Mouse (Mus musculus): ENCODE measurements at regions not wholly inside any gene's neighbourhood (a gene's known extent, or its start where the extent isn't known, plus 50 kb on each side); places are given as distances from the start of the nearest gene placed in this dataset. TPM values are rescaled to one million over a fixed set of nuclear protein-coding genes. Genes with fewer than 3 reads are reported as not detected.

Small RNAs in the stretch of these regions (microRNA-seq; reads per million reads assigned to microRNA genes)
- gene Gm44495 = not detected
